9 mouse cellular contexts compared by ENCODE assay signal in genomic region chr17:36866719-36867527, GRCm38 (mm10). TPM values are rescaled to one million over a fixed set of nuclear protein-coding genes. Genes with fewer than 3 reads are reported as not detected.
DNase-seq lines count a peak whose midpoint lies in the region; ATAC-seq and TF ChIP-seq lines count a peak whose summit lies in the region.
"Had no signal": no experiment of that assay in that cellular context is flagged by ENCODE, and none has a peak within 500 bp of the region (broad histone marks: within the 10 kb centered on the region; RNA-seq: fewer than 3 reads in every experiment).

TSS of gene Trim15 (minus strand) at chr17:36867210.

- H3K9ac ChIP-seq in heart, embryonic 15.5 days, result no peak within 1 kb of the TSS
- H3K9ac ChIP-seq in kidney, postnatal 0 days (ENCODE audit: low read depth, low read length), result no peak within 1 kb of the TSS
- H3K9ac ChIP-seq in midbrain, postnatal 0 days (replicated peaks; ENCODE audit: low read length, poor library complexity, severe bottlenecking), result peak within 1 kb of the TSS; percentile 45

- peak within 1 kb of the TSS; percentile 13; the same call in 1 of the 2 replicates for H3K4me3 ChIP-seq in heart, embryonic 15.5 days
- no peak within 1 kb of the TSS for H3K4me3 ChIP-seq in kidney, postnatal 0 days (replicated peaks; ENCODE audit: low read depth, low read length)
- H3K4me3 ChIP-seq in midbrain, postnatal 0 days (ENCODE audit: low read depth, low read length), result peak within 1 kb of the TSS; percentile 32

- H3K9me3 ChIP-seq in heart, embryonic 15.5 days (replicated peaks), result no peaks in the 10 kb centered on the region
- H3K9me3 ChIP-seq in kidney, postnatal 0 days (replicated peaks; ENCODE audit: low read length), result no peaks in the 10 kb centered on the region
- no peaks in the 10 kb centered on the region for H3K9me3 ChIP-seq in midbrain, postnatal 0 days (ENCODE audit: low read length)

- peak within 1 kb of the TSS; percentile 42 for H3K4me2 ChIP-seq in heart, embryonic 15.5 days
- peak within 1 kb of the TSS; percentile 44 for H3K4me2 ChIP-seq in kidney, postnatal 0 days (ENCODE audit: low read length)
- H3K4me2 ChIP-seq in midbrain, postnatal 0 days (ENCODE audit: low read depth, low read length, poor library complexity, severe bottlenecking), result peak within 1 kb of the TSS; percentile 65

- 9% methylated on average over 29 of the region's 29 CpGs for WGBS in heart, embryonic 15.5 days
- WGBS in kidney, postnatal 0 days, result 11% methylated on average over 29 of the region's 29 CpGs
- WGBS in midbrain, postnatal 0 days, result 18% methylated on average over 29 of the region's 29 CpGs

- no peak for ATAC-seq in heart, embryonic 15.5 days (replicated peaks; ENCODE audit: insufficient number of reproducible peaks, insufficient read depth, low FRiP score, low read depth)
- ATAC-seq in erythroid progenitor cell, adult 5-6 weeks (replicated peaks; ENCODE audit: low FRiP score, poor library complexity, severe bottlenecking), result peak; percentile 28
- peak; percentile 72; the same call in 1 of the 2 replicates for ATAC-seq in kidney, postnatal 0 days (replicated peaks; ENCODE audit: low FRiP score, low read depth)
- peak; percentile 64; the same call in 1 of the 2 replicates for ATAC-seq in midbrain, postnatal 0 days (ENCODE audit: low FRiP score)

- DNase-seq in heart, postnatal 14 days, result no peak
- no peak for DNase-seq in kidney, postnatal 0 days (ENCODE audit: low spot score)
- no peak for DNase-seq in midbrain, postnatal 0 days (ENCODE audit: low spot score)
- no peak for DNase-seq in cerebellum, adult 11-12 months
- no peak for DNase-seq in left cerebral cortex, adult 8-10 months (ENCODE audit: low spot score in 2 of 2)
- no peak for DNase-seq in right cerebral cortex, postnatal 4 days

- no peaks in the 10 kb centered on the region for H3K36me3 ChIP-seq in heart, embryonic 15.5 days
- no peaks in the 10 kb centered on the region for H3K36me3 ChIP-seq in kidney, postnatal 0 days (ENCODE audit: insufficient read depth, low read length)
- H3K36me3 ChIP-seq in midbrain, postnatal 0 days (ENCODE audit: insufficient read depth, low read length), result no peaks in the 10 kb centered on the region

- peaks cover 34% of the 10 kb centered on the region for H3K27me3 ChIP-seq in heart, embryonic 15.5 days
- H3K27me3 ChIP-seq in kidney, postnatal 0 days (ENCODE audit: insufficient read depth, low read length), result 0 out of 2 replicates have a peak, but pooled peaks cover 5% of the 10 kb centered on the region
- H3K27me3 ChIP-seq in midbrain, postnatal 0 days (ENCODE audit: insufficient read depth, low read length), result 0 out of 2 replicates have a peak, but pooled peaks cover 3% of the 10 kb centered on the region

- intact Hi-C loops in heart, postnatal 14 days (cut with DNase I), result no loop called here

- H3K4me1 ChIP-seq in heart, embryonic 15.5 days (replicated peaks), result peaks cover 12% of the 10 kb centered on the region
- H3K4me1 ChIP-seq in kidney, postnatal 0 days (replicated peaks; ENCODE audit: insufficient read depth, low read length), result no peaks in the 10 kb centered on the region
- no peaks in the 10 kb centered on the region for H3K4me1 ChIP-seq in midbrain, postnatal 0 days (ENCODE audit: insufficient read depth, low read length)

- no peak for TF ChIP-seq CTCF in kidney, postnatal 0 days (IDR thresholded peaks at IDR 0.05; ENCODE audit: low read depth)
- TF ChIP-seq CTCF in midbrain, postnatal 0 days (IDR thresholded peaks at IDR 0.05), result no peak

- H3K27ac ChIP-seq in heart, embryonic 15.5 days, result no peak within 1 kb of the TSS
- H3K27ac ChIP-seq in kidney, postnatal 0 days, result no peak within 1 kb of the TSS
- no peak within 1 kb of the TSS for H3K27ac ChIP-seq in midbrain, postnatal 0 days (ENCODE audit: low read depth, low read length)

RNA-seq across cellular contexts. Expression of gene Trim15, which starts in this region (rescaled TPM):
- polyA plus RNA-seq in heart, embryonic 15.5 days (2015; fragmentation: Nextera tagmentation; extraction: Ambion mirVana), result 0.06 and 0.13 TPM in 2 replicates
- total RNA-seq in heart, postnatal 14 days (2021), result not detected
- total RNA-seq in erythroid progenitor cell, adult 5-6 weeks (2015; ENCODE audit: low replicate concordance), result 2.2 TPM in 1 of 2 replicates, not detected in the other
- 0.51 and 1.4 TPM in 2 replicates for total RNA-seq in erythroid progenitor cell, adult 5-6 weeks (2017; ENCODE audit: low replicate concordance)
- 0.08 TPM in 1 of 2 replicates, not detected in the other for polyA plus RNA-seq in kidney, postnatal 0 days (2015; fragmentation: Nextera tagmentation; extraction: Ambion mirVana)
- 0.27 and 0.33 TPM in 2 replicates for total RNA-seq in midbrain, postnatal 0 days (2014; rRNA removed)
- 0.73 and 0.90 TPM in 2 replicates for polyA plus RNA-seq in midbrain, postnatal 0 days (2015; fragmentation: Nextera tagmentation; extraction: Ambion mirVana)
- under 1 TPM in 1 of 4 experiments, not detected in 3; 0.19 TPM for total RNA-seq in left cerebral cortex, adult 8-10 months (2022)
- total RNA-seq: left cerebral cortex, adult 18-20 months had no signal

Comparison
In these comparisons a context has a peak if more than half of its experiments do, and no peak if none do; other contexts are left out.
1. Peak in ATAC-seq and H3K4me2 ChIP-seq in kidney, postnatal 0 days; RNA of the gene not detected or under 1 TPM.
2. Peak in ATAC-seq, H3K4me3 ChIP-seq, H3K9ac ChIP-seq and H3K4me2 ChIP-seq in midbrain, postnatal 0 days; RNA of the gene not detected or under 1 TPM.